Mouse (Mus musculus) brain, embryonic 14.5 days (tissue): ENCODE data around the gene Rtraf.

Experiments used
- CTCF ChIP-seq: fragments of 200-500 bp; IDR thresholded peaks from 2 replicates; pipeline ENCODE4 v1.5.1; 2012; ENCODE audit warnings: inconsistent platforms, mild to moderate bottlenecking, moderate library complexity, borderline replicate concordance; ENCODE audit not compliant: insufficient read depth, insufficient read length; ENCODE audit errors: extremely low read depth
- POLR2A ChIP-seq: fragments of 200-500 bp; IDR thresholded peaks from 2 replicates; pipeline ENCODE4 v1.6.1; 2012; ENCODE audit warnings: mild to moderate bottlenecking, inconsistent platforms, borderline replicate concordance; ENCODE audit not compliant: poor library complexity, insufficient read depth, insufficient read length, severe bottlenecking; ENCODE audit errors: extremely low read depth

DNA sequence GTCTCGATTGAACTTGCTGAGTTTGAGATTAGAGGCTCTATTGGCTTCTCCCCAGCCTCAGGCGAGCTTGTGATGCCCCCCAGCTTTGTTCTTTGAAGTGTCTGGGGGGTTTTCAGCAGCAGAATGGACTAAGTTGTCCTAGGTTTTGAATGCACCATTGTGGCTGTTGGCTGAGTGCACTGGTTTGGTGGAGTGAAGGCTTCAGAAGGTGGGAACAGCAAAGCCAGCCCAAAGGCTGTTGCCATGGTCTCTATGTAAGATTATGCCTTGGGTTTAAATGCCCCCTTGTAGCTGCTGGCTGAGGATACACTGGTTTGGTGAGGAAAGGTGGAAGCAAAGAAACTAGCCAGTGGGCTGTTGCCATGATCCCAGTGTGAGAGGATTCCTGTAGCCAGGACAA lies 23.1 kb downstream of the Rtraf start:
- no peak for TF ChIP-seq CTCF
- no peak for TF ChIP-seq POLR2A
